Comparison of ENCODE assay signal across 15 mouse cellular contexts in genomic region chr5:140374226-140374625, GRCm38 (mm10). TPM values are rescaled to one million over a fixed set of nuclear protein-coding genes. Genes with fewer than 3 reads are reported as not detected.
DNase-seq lines count a peak whose midpoint lies in the region; ATAC-seq and TF ChIP-seq lines count a peak whose summit lies in the region.
"Had no signal": no experiment of that assay in that cellular context is flagged by ENCODE, and none has a peak within 500 bp of the region (broad histone marks: within the 10 kb centered on the region; RNA-seq: fewer than 3 reads in every experiment).

No protein-coding gene starts in this region.

- TF ChIP-seq POLR2A in brain, embryonic 14.5 days (IDR thresholded peaks at IDR 0.05; ENCODE audit: borderline replicate concordance, extremely low read depth, insufficient read depth, insufficient read length, poor library complexity, severe bottlenecking): no peak

- no peaks in the 10 kb centered on the region for H3K27me3 ChIP-seq in lung, postnatal 0 days (replicated peaks; ENCODE audit: insufficient read depth, low read length)
- H3K27me3 ChIP-seq: forebrain, embryonic 12.5 days; Patski; stomach, embryonic 15.5 days had no signal

- H3K4me1 ChIP-seq in lung, postnatal 0 days (ENCODE audit: insufficient read depth, low read depth, low read length): peaks cover 3% of the 10 kb centered on the region; the same call in 1 of the 2 replicates
- H3K4me1 ChIP-seq: forebrain, embryonic 12.5 days had no signal

- no peak overlapping the region for H3K4me3 ChIP-seq in lung, postnatal 0 days (ENCODE audit: low read depth, low read length)
- H3K4me3 ChIP-seq: forebrain, embryonic 12.5 days; limb, embryonic 10.5 days; stomach, embryonic 15.5 days had no signal

- H3K36me3 ChIP-seq in lung, postnatal 0 days (ENCODE audit: insufficient read depth, low read length): no peaks in the 10 kb centered on the region
- H3K36me3 ChIP-seq: forebrain, embryonic 12.5 days; limb, embryonic 10.5 days; stomach, embryonic 15.5 days had no signal

- 77% methylated on average over 3 of the region's 3 CpGs for WGBS in lung, postnatal 0 days

- no peak overlapping the region for H3K4me2 ChIP-seq in lung, postnatal 0 days (replicated peaks; ENCODE audit: low read depth, low read length)
- H3K4me2 ChIP-seq: forebrain, embryonic 12.5 days; stomach, embryonic 15.5 days had no signal

- peak; percentile 12 to 39 for DNase-seq in frontal cortex, postnatal 36 days (ENCODE audit: low spot score in 2 of 2)
- no peak for DNase-seq in frontal cortex, postnatal 25 days (ENCODE audit: low spot score in 2 of 2)
- peak; percentile 43 for DNase-seq in lung, postnatal 36 days
- DNase-seq in lung, postnatal 0 days (ENCODE audit: low spot score): no peak
- peak; percentile 82 to 85 for DNase-seq in B cell, adult 2 months
- DNase-seq in brain, embryonic 14.5 days (ENCODE audit: low read depth): peak; percentile 55
- no peak for DNase-seq in adrenal gland, adult (ENCODE audit: inconsistent age in 2 of 2, low spot score in 1 of 2)
- no peak for DNase-seq in urinary bladder, postnatal 36 days (ENCODE audit: low spot score in 2 of 2)
- DNase-seq: cerebellum, adult 8-10 months; gastrocnemius, postnatal 36 days had no signal

- no peak overlapping the region for H3K27ac ChIP-seq in lung, postnatal 0 days (ENCODE audit: low read length)
- H3K27ac ChIP-seq: forebrain, embryonic 12.5 days; limb, embryonic 10.5 days; stomach, embryonic 15.5 days had no signal

- TF ChIP-seq CTCF in lung, postnatal 0 days (IDR thresholded peaks at IDR 0.05): no peak
- TF ChIP-seq CTCF in brain, embryonic 14.5 days (IDR thresholded peaks at IDR 0.05; ENCODE audit: borderline replicate concordance, extremely low read depth, insufficient read depth, insufficient read length): no peak

- H3K9me3 ChIP-seq in lung, postnatal 0 days (ENCODE audit: low read length): no peaks in the 10 kb centered on the region
- H3K9me3 ChIP-seq: forebrain, embryonic 12.5 days; limb, embryonic 10.5 days; stomach, embryonic 15.5 days had no signal

- no peak for ATAC-seq in lung, postnatal 0 days
- ATAC-seq: intestine, embryonic 16.5 days; Patski had no signal

- TF ChIP-seq EP300 in lung, postnatal 0 days (IDR thresholded peaks at IDR 0.05): no peak

- H3K9ac ChIP-seq in lung, postnatal 0 days (replicated peaks; ENCODE audit: low read depth): no peak overlapping the region
- H3K9ac ChIP-seq: forebrain, embryonic 12.5 days; stomach, embryonic 15.5 days had no signal

RNA-seq across cellular contexts. Expression of gene Snx8, which starts 14.8 kb away (rescaled TPM):
- polyA plus RNA-seq in lung, postnatal 0 days (2015; fragmentation: Nextera tagmentation; extraction: Ambion mirVana): 16.7 and 17.1 TPM in 2 replicates
- polyA plus RNA-seq in brain, embryonic 14.5 days (2012; rRNA removed): 20.6 and 30.3 TPM in 2 replicates

RNA-seq across cellular contexts. Expression of gene Mrm2, which starts 42.5 kb away (rescaled TPM):
- 9.8 and 11.7 TPM in 2 replicates for polyA plus RNA-seq in lung, postnatal 0 days (2015; fragmentation: Nextera tagmentation; extraction: Ambion mirVana)
- 14.4 and 15.4 TPM in 2 replicates for polyA plus RNA-seq in brain, embryonic 14.5 days (2012; rRNA removed)

RNA-seq across cellular contexts. Expression of gene Eif3b, which starts 44.9 kb away (rescaled TPM):
- polyA plus RNA-seq in lung, postnatal 0 days (2015; fragmentation: Nextera tagmentation; extraction: Ambion mirVana): 69.8 and 81.5 TPM in 2 replicates
- 92.5 and 112 TPM in 2 replicates for polyA plus RNA-seq in brain, embryonic 14.5 days (2012; rRNA removed)

RNA-seq across cellular contexts. Expression of gene Nudt1, which starts 52.8 kb away (rescaled TPM):
- 17.9 and 19.4 TPM in 2 replicates for polyA plus RNA-seq in lung, postnatal 0 days (2015; fragmentation: Nextera tagmentation; extraction: Ambion mirVana)
- 17.3 and 20.1 TPM in 2 replicates for polyA plus RNA-seq in brain, embryonic 14.5 days (2012; rRNA removed)

RNA-seq across cellular contexts. Expression of gene Mad1l1, which starts 52.9 kb away (rescaled TPM):
- polyA plus RNA-seq in lung, postnatal 0 days (2015; fragmentation: Nextera tagmentation; extraction: Ambion mirVana): 18.4 and 19.0 TPM in 2 replicates
- 29.9 and 30.0 TPM in 2 replicates for polyA plus RNA-seq in brain, embryonic 14.5 days (2012; rRNA removed)

Comparison
In these comparisons a context has a peak if more than half of its experiments do, and no peak if none do; other contexts are left out.
1. DNase-seq: peak in frontal cortex, postnatal 36 days (2 of 2), lung, postnatal 36 days (single experiment), B cell, adult 2 months (2 of 2) and brain, embryonic 14.5 days (single experiment); none in frontal cortex, postnatal 25 days (0 of 2), lung, postnatal 0 days (single experiment), adrenal gland, adult (0 of 2) and urinary bladder, postnatal 36 days (0 of 2).